Mouse (Mus musculus): ENCODE data around the gene Agpat4.

GRCm38 (mm10) chr17:12134975-12135633, 16.6 kb downstream of the Agpat4 start:
- TF ChIP-seq CTCF (IDR thresholded peaks at IDR 0.05; ENCODE audit: low read depth) (no peak), EP300 (IDR thresholded peaks at IDR 0.05; ENCODE audit: low read depth) (no peak)

All from liver, postnatal 0 days (tissue).